In the genomic region with DNA sequence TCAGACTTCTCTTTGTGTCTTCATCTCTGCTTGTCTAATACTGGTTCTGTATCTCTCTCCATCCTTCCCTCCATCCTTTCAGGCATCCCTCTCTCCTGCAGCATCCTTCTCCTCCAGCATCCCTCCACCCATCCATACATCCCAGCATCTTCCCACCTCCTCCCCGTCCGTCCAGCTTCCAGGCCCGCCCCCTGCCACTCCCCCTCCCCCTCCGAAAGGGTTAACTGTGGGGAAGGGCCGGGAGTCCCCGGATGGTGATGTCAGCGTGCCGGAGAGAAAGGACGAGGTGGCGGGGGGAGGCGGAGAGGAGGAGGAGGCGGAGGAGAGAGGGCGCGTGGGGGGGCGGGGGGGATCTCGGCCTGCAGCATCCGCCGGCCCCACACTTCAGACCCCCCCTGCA, we compare ENCODE assay signal across 8 mouse cellular contexts. TPM values are rescaled to one million over a fixed set of nuclear protein-coding genes. Genes with fewer than 3 reads are reported as not detected.
DNase-seq lines count a peak whose midpoint lies in the region; ATAC-seq and TF ChIP-seq lines count a peak whose summit lies in the region.

A gene (plus strand): TSS at position 218 of the 400 bp plus-strand sequence.

- TF ChIP-seq CTCF in layer of hippocampus, adult 2 months (conservative IDR thresholded peaks at IDR 0.05), result no peak

- peak; percentile 77 for ATAC-seq in kidney, embryonic 16.5 days (ENCODE audit: low FRiP score, low TSS enrichment)
- ATAC-seq in embryonic facial prominence, embryonic 14.5 days (ENCODE audit: low read depth), result peak; percentile 83
- ATAC-seq in heart, embryonic 14.5 days (ENCODE audit: insufficient number of reproducible peaks, insufficient read depth, low FRiP score, low read depth), result peak; percentile 29; the same call in 1 of the 2 replicates
- no peak for ATAC-seq in liver, embryonic 16.5 days (ENCODE audit: low read depth)

- H3K36me3 ChIP-seq in kidney, embryonic 16.5 days (ENCODE audit: insufficient read depth, low read length), result peaks cover 13% of the 10 kb centered on the region
- H3K36me3 ChIP-seq in embryonic facial prominence, embryonic 14.5 days (ENCODE audit: control insufficient read depth, insufficient read depth, low read length), result peaks cover 26% of the 10 kb centered on the region
- H3K36me3 ChIP-seq in heart, embryonic 14.5 days (ENCODE audit: control insufficient read depth, insufficient read depth, low read length), result peaks cover 27% of the 10 kb centered on the region
- no peaks in the 10 kb centered on the region for H3K36me3 ChIP-seq in liver, embryonic 16.5 days (ENCODE audit: control insufficient read depth, insufficient read depth)

- DNase-seq in kidney, adult 11 months, result no peak
- DNase-seq in embryonic facial prominence, embryonic 14.5 days (ENCODE audit: low spot score), result peak; percentile 92
- peak; percentile 86 to 88 for DNase-seq in layer of hippocampus, adult 2 months (ENCODE audit: low spot score in 2 of 2)
- peak; percentile 32 for DNase-seq in ovary, adult 18-20 months (ENCODE audit: low spot score)
- peak; percentile 75 for DNase-seq in yolk sac, embryonic 10.5 days (ENCODE audit: low spot score)

- WGBS in kidney, embryonic 16.5 days, result 0% methylated on average over 2 of the region's 18 CpGs
- WGBS in embryonic facial prominence, embryonic 14.5 days, result 2% methylated on average over 6 of the region's 18 CpGs
- under 1% methylated on average over 12 of the region's 18 CpGs for WGBS in heart, embryonic 14.5 days
- 4% methylated on average over 9 of the region's 18 CpGs for whole genome bisulfite sequencing in liver, embryonic 16.5 days (ENCODE audit: insufficient replicate concordance)

- H3K4me1 ChIP-seq in kidney, embryonic 16.5 days (ENCODE audit: insufficient read depth, low read length), result peaks cover 9% of the 10 kb centered on the region
- H3K4me1 ChIP-seq in embryonic facial prominence, embryonic 14.5 days (ENCODE audit: control insufficient read depth, insufficient read depth, low read length), result no peaks in the 10 kb centered on the region
- peaks cover 0 to 6% of the 10 kb centered on the region in 2 experiments; a peak in 2 of 4 replicates for H3K4me1 ChIP-seq in heart, embryonic 14.5 days (ENCODE audit: control insufficient read depth in 2 of 2, insufficient read depth in 2 of 2, low read length in 2 of 2)
- H3K4me1 ChIP-seq in liver, embryonic 16.5 days (ENCODE audit: control insufficient read depth, low read depth, low read length), result peaks cover 3% of the 10 kb centered on the region

- H3K27me3 ChIP-seq in kidney, embryonic 16.5 days (ENCODE audit: insufficient read depth, low read length), result no peaks in the 10 kb centered on the region
- no peaks in the 10 kb centered on the region for H3K27me3 ChIP-seq in embryonic facial prominence, embryonic 14.5 days (replicated peaks; ENCODE audit: control insufficient read depth, insufficient read depth, low read length)
- H3K27me3 ChIP-seq in heart, embryonic 14.5 days (ENCODE audit: control insufficient read depth, insufficient read depth, low read length), result no peaks in the 10 kb centered on the region
- H3K27me3 ChIP-seq in liver, embryonic 16.5 days (ENCODE audit: control insufficient read depth, insufficient read depth, low read depth, low read length), result peaks cover 24% of the 10 kb centered on the region

- H3K27ac ChIP-seq in kidney, embryonic 16.5 days (ENCODE audit: low read length), result peak within 1 kb of the TSS; percentile 85
- H3K27ac ChIP-seq in embryonic facial prominence, embryonic 14.5 days (replicated peaks; ENCODE audit: low read depth, low read length), result peak within 1 kb of the TSS; percentile 90
- H3K27ac ChIP-seq in heart, embryonic 14.5 days (replicated peaks in 1 of 2; ENCODE audit: control insufficient read depth in 1 of 2, insufficient read depth in 1 of 2, low read depth in 2 of 2, low read length in 2 of 2), result peak within 1 kb of the TSS; percentile 33 to 81; a peak in 3 of 4 replicates
- peak within 1 kb of the TSS; percentile 95 for H3K27ac ChIP-seq in layer of hippocampus, adult 2 months
- H3K27ac ChIP-seq in liver, embryonic 16.5 days (ENCODE audit: low read length), result no peak within 1 kb of the TSS

- peak within 1 kb of the TSS; percentile 98 for H3K4me2 ChIP-seq in kidney, embryonic 16.5 days (replicated peaks; ENCODE audit: low read depth, low read length)
- H3K4me2 ChIP-seq in embryonic facial prominence, embryonic 14.5 days (ENCODE audit: low read depth, low read length), result peak within 1 kb of the TSS; percentile 77
- H3K4me2 ChIP-seq in heart, embryonic 14.5 days (ENCODE audit: low read length), result peak within 1 kb of the TSS; percentile 95
- peak within 1 kb of the TSS; percentile 64 for H3K4me2 ChIP-seq in liver, embryonic 16.5 days (ENCODE audit: low read depth, low read length)

- H3K4me3 ChIP-seq in kidney, embryonic 16.5 days (ENCODE audit: low read length), result peak within 1 kb of the TSS; percentile 77
- H3K4me3 ChIP-seq in embryonic facial prominence, embryonic 14.5 days (ENCODE audit: low read depth, low read length), result peak within 1 kb of the TSS; percentile 86
- peak within 1 kb of the TSS; percentile 61 to 81 for H3K4me3 ChIP-seq in heart, embryonic 14.5 days (ENCODE audit: control insufficient read depth in 1 of 2, insufficient read depth in 1 of 2, low read depth in 1 of 2, low read length in 2 of 2)
- peak within 1 kb of the TSS; percentile 66 for H3K4me3 ChIP-seq in layer of hippocampus, adult 2 months
- peak within 1 kb of the TSS; percentile 44 for H3K4me3 ChIP-seq in liver, embryonic 16.5 days (ENCODE audit: low read depth, low read length)

- H3K9ac ChIP-seq in kidney, embryonic 16.5 days (replicated peaks; ENCODE audit: low read length), result peak within 1 kb of the TSS; percentile 100
- peak within 1 kb of the TSS; percentile 99 for H3K9ac ChIP-seq in embryonic facial prominence, embryonic 14.5 days (ENCODE audit: low read depth, low read length)
- H3K9ac ChIP-seq in heart, embryonic 14.5 days (ENCODE audit: low read length), result peak within 1 kb of the TSS; percentile 97
- no peak within 1 kb of the TSS for H3K9ac ChIP-seq in liver, embryonic 16.5 days (ENCODE audit: low read depth, low read length)

- no peaks in the 10 kb centered on the region for H3K9me3 ChIP-seq in kidney, embryonic 16.5 days (ENCODE audit: low read length)
- no peaks in the 10 kb centered on the region for H3K9me3 ChIP-seq in embryonic facial prominence, embryonic 14.5 days (ENCODE audit: control insufficient read depth, low read length)
- no peaks in the 10 kb centered on the region for H3K9me3 ChIP-seq in heart, embryonic 14.5 days (ENCODE audit: control insufficient read depth, low read length)
- no peaks in the 10 kb centered on the region for H3K9me3 ChIP-seq in liver, embryonic 16.5 days (replicated peaks; ENCODE audit: control insufficient read depth, low read length)

RNA-seq across cellular contexts. Expression of the gene that starts here (rescaled TPM):
- 1.2 and 1.3 TPM in 2 replicates for polyA plus RNA-seq in kidney, embryonic 16.5 days (2015; fragmentation: Nextera tagmentation; extraction: Ambion mirVana)
- polyA plus RNA-seq in embryonic facial prominence, embryonic 14.5 days (2014; fragmentation: Nextera tagmentation; extraction: Ambion mirVana), result 1.6 and 1.8 TPM in 2 replicates
- polyA plus RNA-seq in heart, embryonic 14.5 days (2014; fragmentation: Nextera tagmentation; extraction: Ambion mirVana), result 1.3 and 1.4 TPM in 2 replicates
- total RNA-seq in layer of hippocampus, adult 2 months (2021), result 100 to 1,000 TPM; 334 to 355 TPM
- polyA plus RNA-seq in liver, embryonic 16.5 days (2015; fragmentation: Nextera tagmentation; extraction: Ambion mirVana), result 0.14 TPM in 1 of 2 replicates, not detected in the other
